Mouse (Mus musculus) MEL (cell line): Measurements from ENCODE around the gene Kcnj1. TPM values are rescaled to one million over a fixed set of nuclear protein-coding genes. Genes with fewer than 3 reads are reported as not detected.

Experiments
- DNase-seq: peaks from one replicate; pipeline ENCODE4 v3.0.0; 2011; ENCODE audit warnings: low read depth, low spot score
- H3K27ac ChIP-seq: 2 replicates; pipeline ENCODE4 v1.5.1; 2012; ENCODE audit warnings: low read depth, mild to moderate bottlenecking, control low read depth, low read length, moderate library complexity; ENCODE audit not compliant: control insufficient read depth
- H3K27me3 ChIP-seq, 2 experiments: fragments of 150-350 bp in 1 of 2; sonication (generic) in 1 of 2; 2 replicates each; pipeline ENCODE4 v1.6.1; 2012; ENCODE audit warnings: low read length in 2 of 2, mild to moderate bottlenecking in 2 of 2, improper control_type of control experiment in 1 of 2, moderate library complexity in 1 of 2; ENCODE audit not compliant: insufficient read depth in 2 of 2, control insufficient read depth in 1 of 2
- H3K36me3 ChIP-seq, 2 experiments: 2 replicates each; pipeline ENCODE4 v1.6.1; 2012 to 2014; ENCODE audit warnings: low read length in 2 of 2, improper control_type of control experiment in 1 of 2, inconsistent platforms in 1 of 2, mild to moderate bottlenecking in 1 of 2; ENCODE audit not compliant: insufficient read depth in 2 of 2, control insufficient read depth in 1 of 2
- H3K4me1 ChIP-seq, 2 experiments: fragments of 150-350 bp in 1 of 2; sonication (generic) in 1 of 2; 2 replicates each; pipeline ENCODE4 v1.6.1; 2012; ENCODE audit warnings: low read length in 2 of 2, improper control_type of control experiment in 1 of 2, mild to moderate bottlenecking in 1 of 2; ENCODE audit not compliant: insufficient read depth in 2 of 2, control insufficient read depth in 1 of 2
- H3K4me3 ChIP-seq, 2 experiments: fragments of 150-350 bp in 1 of 2; sonication (generic) in 1 of 2; 2 replicates each; pipeline ENCODE4 v1.5.1; 2012; ENCODE audit warnings: low read depth in 2 of 2, low read length in 2 of 2, mild to moderate bottlenecking in 2 of 2, moderate library complexity in 2 of 2, control low read depth in 1 of 2, improper control_type of control experiment in 1 of 2; ENCODE audit not compliant: control insufficient read depth in 1 of 2, insufficient read depth in 1 of 2
- H3K79me2 ChIP-seq: 2 replicates; pipeline ENCODE4 v1.6.1; 2012; ENCODE audit warnings: mild to moderate bottlenecking, low read length, moderate library complexity; ENCODE audit not compliant: control insufficient read depth, poor library complexity, insufficient read depth
- H3K9ac ChIP-seq: 2 replicates; pipeline ENCODE4 v1.6.1; 2012; ENCODE audit warnings: low read depth, mild to moderate bottlenecking, control low read depth, low read length, moderate library complexity; ENCODE audit not compliant: control insufficient read depth, poor library complexity, severe bottlenecking
- H3K9me3 ChIP-seq: fragments of 150-350 bp; sonication (generic); replicated peaks from 2 replicates; pipeline ENCODE4 v1.6.1; 2012; ENCODE audit warnings: mild to moderate bottlenecking, low read length, improper control_type of control experiment, moderate library complexity; ENCODE audit not compliant: insufficient read depth
- CHD1 ChIP-seq: IDR thresholded peaks from 2 replicates; pipeline ENCODE4 v1.6.1; 2012; ENCODE audit warnings: low read depth, mild to moderate bottlenecking, inconsistent platforms, low read length, improper control_type of control experiment
- CTCF ChIP-seq, 3 experiments: IDR thresholded peaks in 2 of 3; conservative IDR thresholded peaks in 1 of 3; 2 replicates each; pipeline ENCODE4 v1.5.1; 2011 to 2012; ENCODE audit warnings: low read length in 3 of 3, low read depth in 2 of 3, mild to moderate bottlenecking in 2 of 3, improper control_type of control experiment in 1 of 3, inconsistent platforms in 1 of 3, mixed read lengths in 1 of 3, moderate library complexity in 1 of 3; ENCODE audit not compliant: control insufficient read depth in 1 of 3, insufficient read depth in 1 of 3, poor library complexity in 1 of 3, severe bottlenecking in 1 of 3
- ELF1 ChIP-seq: IDR thresholded peaks from 2 replicates; pipeline ENCODE4 v1.6.1; 2014; ENCODE audit warnings: low read depth, mild to moderate bottlenecking, inconsistent platforms, low read length, improper control_type of control experiment, moderate library complexity
- EP300 ChIP-seq, 2 experiments: IDR thresholded peaks; 2 replicates each; pipeline ENCODE4 v1.6.1; 2011; ENCODE audit warnings: improper control_type of control experiment in 2 of 2, low read length in 2 of 2, low read depth in 1 of 2, mild to moderate bottlenecking in 1 of 2
- ETS1 ChIP-seq: IDR thresholded peaks from 2 replicates; pipeline ENCODE4 v1.6.1; 2012; ENCODE audit warnings: low read depth, mild to moderate bottlenecking, inconsistent platforms, low read length, improper control_type of control experiment, moderate library complexity
- HCFC1 ChIP-seq: IDR thresholded peaks from 2 replicates; pipeline ENCODE4 v1.6.1; 2012; ENCODE audit warnings: low read depth, mild to moderate bottlenecking, inconsistent platforms, low read length, improper control_type of control experiment, moderate library complexity
- JUND ChIP-seq: IDR thresholded peaks from 2 replicates; pipeline ENCODE4 v1.6.1; 2011; ENCODE audit warnings: low read depth, mild to moderate bottlenecking, improper control_type of control experiment, low read length
- KAT2A ChIP-seq: conservative IDR thresholded peaks from 2 replicates; pipeline ENCODE4 v1.6.1; 2012; ENCODE audit warnings: low read depth, low read length, improper control_type of control experiment, inconsistent platforms
- MAX ChIP-seq: IDR thresholded peaks from 2 replicates; pipeline ENCODE4 v1.6.1; 2011; ENCODE audit warnings: low read length, improper control_type of control experiment
- MEF2A ChIP-seq: IDR thresholded peaks from 2 replicates; pipeline ENCODE4 v1.6.1; 2014; ENCODE audit warnings: low read depth, mild to moderate bottlenecking, inconsistent platforms, low read length, improper control_type of control experiment; ENCODE audit not compliant: poor library complexity, insufficient replicate concordance, severe bottlenecking; ENCODE audit errors: extremely low read depth
- NELFE ChIP-seq: IDR thresholded peaks from 2 replicates; pipeline ENCODE4 v1.6.1; 2011; ENCODE audit warnings: low read depth, low read length, improper control_type of control experiment
- NRF1 ChIP-seq: IDR thresholded peaks from 2 replicates; pipeline ENCODE4 v1.6.1; 2014; ENCODE audit warnings: low read depth, mild to moderate bottlenecking, inconsistent platforms, low read length, improper control_type of control experiment, moderate library complexity; ENCODE audit not compliant: poor library complexity, insufficient read depth, severe bottlenecking
- RAD21 ChIP-seq: IDR thresholded peaks from 2 replicates; pipeline ENCODE4 v1.6.1; 2011; ENCODE audit warnings: mild to moderate bottlenecking, low read depth, low read length, improper control_type of control experiment
- RCOR1 ChIP-seq: IDR thresholded peaks from 2 replicates; pipeline ENCODE4 v1.6.1; 2012; ENCODE audit warnings: low read depth, mild to moderate bottlenecking, inconsistent platforms, low read length, improper control_type of control experiment
- SMC3 ChIP-seq: IDR thresholded peaks from 2 replicates; pipeline ENCODE4 v1.6.1; 2011; ENCODE audit warnings: low read depth, low read length, improper control_type of control experiment
- TAL1 ChIP-seq: IDR thresholded peaks from 2 replicates; pipeline ENCODE4 v1.6.1; 2012; ENCODE audit warnings: mild to moderate bottlenecking, inconsistent platforms, low read length, moderate library complexity, mixed read lengths
- TCF12 ChIP-seq: IDR thresholded peaks from 2 replicates; pipeline ENCODE4 v1.6.1; 2014; ENCODE audit warnings: low read depth, mild to moderate bottlenecking, inconsistent platforms, low read length, improper control_type of control experiment, moderate library complexity
- UBTF ChIP-seq: IDR thresholded peaks from 2 replicates; pipeline ENCODE4 v1.6.1; 2012; ENCODE audit warnings: low read depth, mild to moderate bottlenecking, inconsistent platforms, low read length, improper control_type of control experiment, moderate library complexity, borderline replicate concordance; ENCODE audit not compliant: insufficient read depth
- USF2 ChIP-seq, 2 experiments: IDR thresholded peaks; 2 replicates each; pipeline ENCODE4 v1.6.1; 2011 to 2012; ENCODE audit warnings: improper control_type of control experiment in 2 of 2, low read length in 2 of 2, borderline replicate concordance in 1 of 2, inconsistent platforms in 1 of 2, low read depth in 1 of 2, mild to moderate bottlenecking in 1 of 2; ENCODE audit not compliant: insufficient read depth in 1 of 2
- ZC3H11A ChIP-seq: IDR thresholded peaks from 2 replicates; pipeline ENCODE4 v1.6.1; 2012; ENCODE audit warnings: low read depth, mild to moderate bottlenecking, inconsistent platforms, low read length, improper control_type of control experiment
- ZKSCAN1 ChIP-seq: IDR thresholded peaks from 2 replicates; pipeline ENCODE4 v1.6.1; 2012; ENCODE audit warnings: low read depth, mild to moderate bottlenecking, inconsistent platforms, low read length, improper control_type of control experiment, moderate library complexity
- ZMIZ1 ChIP-seq: IDR thresholded peaks from 2 replicates; pipeline ENCODE4 v1.6.1; 2012; ENCODE audit warnings: low read depth, mild to moderate bottlenecking, inconsistent platforms, low read length, improper control_type of control experiment, moderate library complexity
- ZNF384 ChIP-seq: IDR thresholded peaks from 2 replicates; pipeline ENCODE4 v1.6.1; 2012; ENCODE audit warnings: low read depth, mild to moderate bottlenecking, inconsistent platforms, low read length, improper control_type of control experiment
- polyA plus RNA-seq, 2 experiments: library from polyadenylated mRNA; stranded (reverse) in 1 of 2; unstranded in 1 of 2; fragments of >175 nt in 1 of 2; fragments of >200 nt in 1 of 2; gene quantifications; 2 replicates each; pipeline versions ENCODE4 v1.2.1 to v1.2.4; 2012; ENCODE audit warnings: low replicate concordance in 2 of 2, low read depth in 1 of 2; ENCODE audit not compliant: insufficient read length in 2 of 2, insufficient read depth in 1 of 2, missing spikeins in 1 of 2
- total RNA-seq: library from RNA; depleted of rRNA; stranded (reverse); fragments of 300-350 nt; gene quantifications from 2 replicates; pipeline ENCODE4 v1.2.3, GENCODE M21; 2012

The Kcnj1 gene
- total and polyA plus RNA-seq, 3 experiments, result not detected

GRCm38 (mm10) chr9:32415952-32416351 lies 43.7 kb downstream of the Kcnj1 start:
- Histone ChIP-seq H3K27me3 (no peaks in the 10 kb centered on the region), H3K4me3 (no peak overlapping the region), H3K27ac (no peak overlapping the region), H3K4me1 (0 out of 4 replicates have a peak, but pooled peaks cover 0 to 3% of the 10 kb centered on the region in 2 experiments), H3K9me3 (no peaks in the 10 kb centered on the region), H3K79me2 (no peaks in the 10 kb centered on the region), H3K36me3 (peaks cover 0 to under 1% of the 10 kb centered on the region in 2 experiments; a peak in 1 of 4 replicates), H3K9ac (no peak overlapping the region)
- TF ChIP-seq SMC3 (no peak), ETS1 (no peak), RCOR1 (no peak), ZNF384 (peak; percentile 60), CHD1 (no peak), NRF1 (no peak), NELFE (no peak), EP300 (IDR thresholded peaks at IDR 0.05; ENCODE audit: low read depth in 1 of 2, low read length in 2 of 2) (0 out of 4 replicates have a peak, but pooled peaks of 1 of the 2 experiments have one; percentile 15), KAT2A (no peak)
- peak; percentile 29 for DNase-seq

GRCm38 (mm10) chr9:32417466-32418116 lies 45.3 kb downstream of the Kcnj1 start:
- no peaks in the 10 kb centered on the region for H3K79me2 ChIP-seq
- no peak for DNase-seq
- TF ChIP-seq ZC3H11A, result no peak
- TF ChIP-seq TAL1, result no peak
- no peak for TF ChIP-seq SMC3
- 0 out of 2 replicates have a peak, but pooled peaks have one; percentile 16 for TF ChIP-seq HCFC1
- TF ChIP-seq, all 39 proteins: peak for 1
- H3K4me3 ChIP-seq, result no peak overlapping the region
- H3K36me3 ChIP-seq, result peaks cover 0 to 3% of the 10 kb centered on the region in 2 experiments; a peak in 2 of 4 replicates
- H3K27me3 ChIP-seq, result no peaks in the 10 kb centered on the region
- 0 out of 4 replicates have a peak, but pooled peaks cover 0 to 3% of the 10 kb centered on the region in 2 experiments for H3K4me1 ChIP-seq
- H3K9me3 ChIP-seq, result no peaks in the 10 kb centered on the region
- no peak overlapping the region for H3K27ac ChIP-seq
- H3K9ac ChIP-seq, result no peak overlapping the region

- Histone ChIP-seq H3K9ac (no peak overlapping the region), H3K9me3 (no peaks in the 10 kb centered on the region), H3K36me3 (peaks cover 0 to 10% of the 10 kb centered on the region in 2 experiments; a peak in 2 of 4 replicates), H3K27ac (no peak overlapping the region), H3K79me2 (no peaks in the 10 kb centered on the region), H3K4me1 (0 out of 4 replicates have a peak, but pooled peaks cover 0 to 3% of the 10 kb centered on the region in 2 experiments), H3K27me3 (no peaks in the 10 kb centered on the region), H3K4me3 (no peak overlapping the region)
- peak; percentile 20 for DNase-seq
- TF ChIP-seq NELFE, result no peak
- no peak for TF ChIP-seq ZKSCAN1
- TF ChIP-seq MEF2A, result no peak
- no peak for TF ChIP-seq HCFC1
- TF ChIP-seq ELF1, result no peak
- peak in 1 of 3 experiments; percentile 15; a peak in 1 of 6 replicates for TF ChIP-seq CTCF (IDR thresholded peaks at IDR 0.05 in 2 of 3, conservative IDR thresholded peaks at IDR 0.05 in 1 of 3; ENCODE audit: control insufficient read depth in 1 of 3, insufficient read depth in 1 of 3, low read depth in 2 of 3, low read length in 3 of 3, poor library complexity in 1 of 3, severe bottlenecking in 1 of 3)
- no peak for TF ChIP-seq TCF12
- TF ChIP-seq RAD21, result peak; percentile 6; the same call in 1 of the 2 replicates
- TF ChIP-seq ZC3H11A, result no peak
- TF ChIP-seq ZMIZ1, result no peak
- no peak for TF ChIP-seq USF2 (IDR thresholded peaks at IDR 0.05; ENCODE audit: borderline replicate concordance in 1 of 2, insufficient read depth in 1 of 2, low read depth in 1 of 2, low read length in 2 of 2)
- TF ChIP-seq MAX, result no peak
- no peak for TF ChIP-seq JUND
- no peak for TF ChIP-seq UBTF
Observed at GRCm38 (mm10) chr9:32420711-32421110, 48.4 kb downstream of the Kcnj1 start.
